Mouse (Mus musculus): ENCODE results near the gene Brd7.

Brd7 gene

GRCm38 (mm10) chr8:88362446-88363150 is 604 bp upstream of the Brd7 start:
- no peak overlapping the region for H3K4me3 ChIP-seq (replicated peaks; ENCODE audit: low read length)
- peaks cover 3% of the 10 kb centered on the region; the same call in 1 of the 2 replicates for H3K9me3 ChIP-seq (ENCODE audit: low read length)
- H3K4me1 ChIP-seq (replicated peaks; ENCODE audit: low read depth, low read length) = peaks cover 24% of the 10 kb centered on the region
- no peak for TF ChIP-seq CTCF (conservative IDR thresholded peaks at IDR 0.05; ENCODE audit: low read length)
- peaks cover 22% of the 10 kb centered on the region for H3K36me3 ChIP-seq (ENCODE audit: insufficient read depth, low read length)
- peaks cover 5% of the 10 kb centered on the region; the same call in 1 of the 2 replicates for H3K27me3 ChIP-seq (ENCODE audit: insufficient read depth, low read length)

DNA sequence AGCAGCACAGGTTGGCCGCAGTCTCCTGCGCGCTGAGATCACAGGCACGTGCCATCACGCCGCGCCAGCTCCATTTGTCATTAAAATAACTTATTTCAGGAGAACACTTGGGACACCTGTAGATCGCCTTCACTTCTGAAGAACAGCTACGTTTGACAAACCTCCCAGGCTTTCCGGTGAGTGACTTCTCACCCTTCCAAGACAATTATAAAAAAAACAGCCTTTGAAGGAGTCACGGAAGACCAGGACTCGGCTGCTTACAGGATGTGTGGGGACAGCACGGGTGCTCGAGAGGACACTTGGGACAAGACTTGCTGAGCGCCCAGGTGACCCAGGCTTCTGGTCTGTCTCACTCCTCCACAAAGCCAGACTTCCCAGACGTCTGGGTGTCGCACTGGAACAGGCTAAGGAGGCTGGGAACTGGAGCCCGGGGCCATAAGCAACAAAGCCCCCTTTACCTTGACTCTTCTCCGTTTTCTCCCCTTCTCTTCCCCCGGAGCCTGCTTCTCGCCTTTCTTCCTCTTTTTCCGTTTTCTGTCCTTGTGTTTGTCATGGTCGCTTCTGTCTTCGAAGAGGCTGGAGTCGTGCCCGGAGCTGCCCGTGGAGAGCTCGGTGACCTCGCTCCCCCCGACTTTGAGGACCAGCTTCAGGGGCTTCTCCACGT is 818 bp downstream of the Brd7 start:
- peaks cover 36% of the 10 kb centered on the region for H3K36me3 ChIP-seq (ENCODE audit: insufficient read depth, low read length)
- no peak for TF ChIP-seq CTCF (conservative IDR thresholded peaks at IDR 0.05; ENCODE audit: low read length)
- no peaks in the 10 kb centered on the region for H3K9me3 ChIP-seq (ENCODE audit: low read length)
- peak overlapping the region; percentile 91 for H3K4me3 ChIP-seq (replicated peaks; ENCODE audit: low read length)
- H3K27me3 ChIP-seq (ENCODE audit: insufficient read depth, low read length) = peaks cover 5% of the 10 kb centered on the region; the same call in 1 of the 2 replicates
- H3K4me1 ChIP-seq (replicated peaks; ENCODE audit: low read depth, low read length) = peaks cover 24% of the 10 kb centered on the region

- TF ChIP-seq CTCF (conservative IDR thresholded peaks at IDR 0.05; ENCODE audit: low read length) (peak; percentile 32), POU5F1 (IDR thresholded peaks at IDR 0.05; ENCODE audit: borderline replicate concordance, low read length) (no peak)
- H3K4me3 ChIP-seq (replicated peaks; ENCODE audit: low read length) = 0 out of 2 replicates have a peak overlapping the region, but pooled peaks have one; percentile 91
- no peaks in the 10 kb centered on the region; the same call in 1 of the 2 replicates for H3K27me3 ChIP-seq (ENCODE audit: insufficient read depth, low read length)
- peaks cover 24% of the 10 kb centered on the region for H3K4me1 ChIP-seq (replicated peaks; ENCODE audit: low read depth, low read length)
- H3K9me3 ChIP-seq (ENCODE audit: low read length) = no peaks in the 10 kb centered on the region
- H3K36me3 ChIP-seq (ENCODE audit: insufficient read depth, low read length) = peaks cover 48% of the 10 kb centered on the region
Measured at GRCm38 (mm10) chr8:88359959-88360358, 2.0 kb downstream of the Brd7 start.

GRCm38 (mm10) chr8:88357946-88358345 is 4.0 kb downstream of the Brd7 start:
- Histone ChIP-seq H3K27me3 (ENCODE audit: insufficient read depth, low read length) (no peaks in the 10 kb centered on the region), H3K9me3 (ENCODE audit: low read length) (no peaks in the 10 kb centered on the region), H3K36me3 (ENCODE audit: insufficient read depth, low read length) (peaks cover 68% of the 10 kb centered on the region), H3K4me1 (replicated peaks; ENCODE audit: low read depth, low read length) (peaks cover 23% of the 10 kb centered on the region), H3K4me3 (replicated peaks; ENCODE audit: low read length) (no peak overlapping the region)
- no peak for TF ChIP-seq NANOG (IDR thresholded peaks at IDR 0.05; ENCODE audit: borderline replicate concordance, low read length)
- no peak for TF ChIP-seq POU5F1 (IDR thresholded peaks at IDR 0.05; ENCODE audit: borderline replicate concordance, low read length)
- TF ChIP-seq CTCF (conservative IDR thresholded peaks at IDR 0.05; ENCODE audit: low read length) = peak; percentile 36

GRCm38 (mm10) chr8:88357226-88357933 is 4.6 kb downstream of the Brd7 start:
- H3K36me3 ChIP-seq (ENCODE audit: insufficient read depth, low read length) = peaks cover 74% of the 10 kb centered on the region
- no peak for TF ChIP-seq POU5F1 (IDR thresholded peaks at IDR 0.05; ENCODE audit: borderline replicate concordance, low read length)
- no peak for TF ChIP-seq NANOG (IDR thresholded peaks at IDR 0.05; ENCODE audit: borderline replicate concordance, low read length)
- no peak for TF ChIP-seq CTCF (conservative IDR thresholded peaks at IDR 0.05; ENCODE audit: low read length)
- no peak overlapping the region for H3K4me3 ChIP-seq (replicated peaks; ENCODE audit: low read length)
- H3K4me1 ChIP-seq (replicated peaks; ENCODE audit: low read depth, low read length) = peaks cover 17% of the 10 kb centered on the region
- H3K27me3 ChIP-seq (ENCODE audit: insufficient read depth, low read length) = no peaks in the 10 kb centered on the region
- H3K9me3 ChIP-seq (ENCODE audit: low read length) = no peaks in the 10 kb centered on the region

DNA sequence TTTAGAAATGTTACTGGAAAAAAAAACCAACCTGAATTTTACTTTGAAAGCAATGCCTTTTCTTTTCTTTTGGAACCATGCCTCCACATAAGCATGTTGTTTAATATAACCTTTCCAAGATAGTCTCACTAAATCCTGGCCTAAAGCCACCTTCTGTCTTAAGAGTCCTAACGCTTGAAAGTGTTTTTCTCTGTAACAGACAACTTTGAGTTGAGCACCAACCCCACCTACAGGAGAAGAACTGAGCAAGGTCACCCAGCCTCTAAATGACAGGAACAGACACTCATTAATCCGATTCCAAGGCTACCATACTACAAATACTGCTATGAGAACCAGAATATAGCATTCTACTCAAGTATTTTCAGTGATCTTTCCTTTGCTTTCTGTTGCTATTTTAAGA is 12.9 kb downstream of the Brd7 start:
- no peaks in the 10 kb centered on the region for H3K27me3 ChIP-seq (ENCODE audit: insufficient read depth, low read length)
- H3K4me3 ChIP-seq (replicated peaks; ENCODE audit: low read length) = no peak overlapping the region
- no peaks in the 10 kb centered on the region for H3K4me1 ChIP-seq (replicated peaks; ENCODE audit: low read depth, low read length)
- TF ChIP-seq CTCF (conservative IDR thresholded peaks at IDR 0.05; ENCODE audit: low read length) (no peak), NANOG (IDR thresholded peaks at IDR 0.05; ENCODE audit: borderline replicate concordance, low read length) (no peak), POU5F1 (IDR thresholded peaks at IDR 0.05; ENCODE audit: borderline replicate concordance, low read length) (no peak)
- no peaks in the 10 kb centered on the region for H3K9me3 ChIP-seq (ENCODE audit: low read length)
- H3K36me3 ChIP-seq (ENCODE audit: insufficient read depth, low read length) = peaks cover 92% of the 10 kb centered on the region

DNA sequence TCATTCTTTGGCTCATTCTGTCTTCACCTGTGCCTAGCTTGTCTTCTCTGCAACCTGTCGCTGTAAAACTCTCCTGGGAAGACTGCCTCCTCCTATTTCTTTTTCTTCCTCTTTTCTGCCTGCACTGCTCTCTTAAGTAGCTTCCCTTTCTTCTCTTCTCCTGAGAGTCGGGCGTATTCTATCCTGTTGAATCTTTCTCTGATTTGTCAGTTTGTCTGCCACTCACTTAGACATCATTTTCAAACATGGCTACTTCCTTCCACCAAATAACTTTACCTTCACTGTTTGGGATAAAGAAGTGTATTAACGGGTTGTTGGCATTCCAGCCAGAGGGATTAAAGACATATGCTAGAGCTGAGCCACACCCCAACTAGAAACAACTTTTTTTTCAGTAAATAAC is 20.0 kb downstream of the Brd7 start:
- H3K4me3 ChIP-seq (replicated peaks; ENCODE audit: low read length) = no peak overlapping the region
- TF ChIP-seq POU5F1 (IDR thresholded peaks at IDR 0.05; ENCODE audit: borderline replicate concordance, low read length) (no peak), CTCF (conservative IDR thresholded peaks at IDR 0.05; ENCODE audit: low read length) (no peak), NANOG (IDR thresholded peaks at IDR 0.05; ENCODE audit: borderline replicate concordance, low read length) (no peak)
- no peaks in the 10 kb centered on the region for H3K9me3 ChIP-seq (ENCODE audit: low read length)
- H3K27me3 ChIP-seq (ENCODE audit: insufficient read depth, low read length) = no peaks in the 10 kb centered on the region
- no peaks in the 10 kb centered on the region for H3K4me1 ChIP-seq (replicated peaks; ENCODE audit: low read depth, low read length)
- H3K36me3 ChIP-seq (ENCODE audit: insufficient read depth, low read length) = peaks cover 94% of the 10 kb centered on the region

DNA sequence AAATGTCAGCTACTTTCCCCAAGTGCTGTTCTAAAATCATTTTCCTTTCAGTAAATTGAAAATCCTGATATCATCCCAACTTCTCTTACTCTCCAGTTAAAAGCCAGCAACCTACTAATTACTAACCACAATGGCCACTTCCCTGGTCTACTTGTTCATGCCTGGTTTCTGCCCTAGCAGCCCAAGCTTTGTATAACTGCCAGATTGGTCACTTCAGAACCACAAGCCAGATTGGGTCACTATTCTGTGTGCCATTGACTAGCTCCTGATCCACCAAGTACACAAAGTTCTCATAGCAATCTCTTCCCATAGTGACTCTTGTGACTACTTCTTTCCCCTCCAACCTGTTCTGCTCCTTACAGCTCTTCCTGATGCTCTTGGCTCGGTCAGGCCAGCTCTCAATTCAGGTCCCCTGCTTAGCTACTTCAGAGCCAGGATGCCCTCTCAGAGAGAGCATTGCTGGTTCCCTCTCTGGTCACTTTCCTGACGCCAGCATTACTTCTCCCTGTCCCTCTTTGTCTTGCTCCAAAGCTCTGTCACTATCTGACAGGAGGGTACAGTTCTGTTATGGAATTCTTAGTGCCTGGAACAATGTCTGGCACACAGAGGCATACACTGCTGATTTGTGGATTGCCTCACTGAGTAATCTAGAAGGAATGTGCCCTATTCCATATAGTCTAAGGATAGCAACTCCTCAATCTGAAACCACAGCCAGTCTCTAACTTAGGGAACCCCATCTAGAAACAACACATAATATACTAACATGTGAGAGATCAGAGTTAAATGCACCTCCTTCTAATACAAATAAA is 21.9 kb downstream of the Brd7 start:
- TF ChIP-seq NANOG (IDR thresholded peaks at IDR 0.05; ENCODE audit: borderline replicate concordance, low read length) = no peak
- TF ChIP-seq POU5F1 (IDR thresholded peaks at IDR 0.05; ENCODE audit: borderline replicate concordance, low read length) = no peak
- no peak for TF ChIP-seq CTCF (conservative IDR thresholded peaks at IDR 0.05; ENCODE audit: low read length)
- Histone ChIP-seq H3K4me1 (replicated peaks; ENCODE audit: low read depth, low read length) (no peaks in the 10 kb centered on the region), H3K4me3 (replicated peaks; ENCODE audit: low read length) (no peak overlapping the region), H3K36me3 (ENCODE audit: insufficient read depth, low read length) (peaks cover 94% of the 10 kb centered on the region), H3K27me3 (ENCODE audit: insufficient read depth, low read length) (no peaks in the 10 kb centered on the region), H3K9me3 (ENCODE audit: low read length) (no peaks in the 10 kb centered on the region)
